Mouse (Mus musculus): ENCODE results near the gene Nrsn2. TPM values are rescaled to one million over a fixed set of nuclear protein-coding genes. Genes with fewer than 3 reads are reported as not detected.

Gene Nrsn2
- total and polyA plus RNA-seq, 2 experiments: not detected

DNA sequence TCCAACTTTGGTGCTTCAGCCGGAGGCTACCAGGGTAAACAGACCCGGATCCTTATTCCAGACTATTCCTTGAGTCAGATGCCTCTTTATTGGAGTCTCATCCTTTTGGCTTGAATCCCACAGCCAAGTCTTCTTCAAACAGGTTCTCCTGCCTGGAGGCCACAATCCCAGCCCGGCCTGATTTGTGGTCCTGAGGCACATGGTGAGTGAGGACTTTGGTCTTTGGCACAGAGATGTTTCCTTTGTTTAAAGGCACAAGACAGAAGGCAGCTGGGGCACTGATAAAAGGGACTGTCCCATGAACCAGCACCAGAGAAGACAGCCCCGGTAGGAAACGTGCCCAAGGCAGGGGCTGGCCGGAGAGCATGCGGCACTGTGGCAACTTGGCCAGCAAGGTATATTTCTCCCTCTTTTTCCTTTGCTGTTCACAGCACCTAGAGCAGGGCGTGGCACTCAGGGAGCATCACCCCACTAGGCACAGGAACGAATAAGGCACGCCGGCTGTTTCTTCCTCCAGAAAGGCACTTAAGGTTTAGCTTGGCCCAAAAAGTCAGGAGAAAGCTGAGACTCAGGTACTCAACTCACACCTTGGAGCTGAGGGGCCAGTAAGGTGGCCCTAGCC, 38.7 kb downstream of the Nrsn2 start:
- no peak overlapping the region for H3K4me3 ChIP-seq (ENCODE audit: insufficient read depth, low read depth, low read length)
- H3K27ac ChIP-seq (replicated peaks; ENCODE audit: insufficient read depth, low read depth, low read length): no peak overlapping the region; the same call in 1 of the 2 replicates
- no peak for TF ChIP-seq CTCF (IDR thresholded peaks at IDR 0.05; ENCODE audit: low read depth, low read length)
- no peak for TF ChIP-seq POLR2A (IDR thresholded peaks at IDR 0.05; ENCODE audit: extremely low read depth, insufficient read depth, low read length)
- H3K36me3 ChIP-seq (ENCODE audit: control insufficient read depth, insufficient read depth, low read length): no peaks in the 10 kb centered on the region
- H3K79me2 ChIP-seq (ENCODE audit: control insufficient read depth, insufficient read depth, low read length): no peaks in the 10 kb centered on the region
- peaks cover 26% of the 10 kb centered on the region for H3K4me1 ChIP-seq (ENCODE audit: control insufficient read depth, insufficient read depth, low read length)
- 70% methylated on average over 11 of the region's 11 CpGs for WGBS
- H3K9ac ChIP-seq (ENCODE audit: low read depth, low read length): no peak overlapping the region
- DNase-seq (ENCODE audit: extremely low read depth, low read depth, low spot score): peak; percentile 74
- H3K27me3 ChIP-seq (ENCODE audit: control insufficient read depth, insufficient read depth, low read length): no peaks in the 10 kb centered on the region

DNA sequence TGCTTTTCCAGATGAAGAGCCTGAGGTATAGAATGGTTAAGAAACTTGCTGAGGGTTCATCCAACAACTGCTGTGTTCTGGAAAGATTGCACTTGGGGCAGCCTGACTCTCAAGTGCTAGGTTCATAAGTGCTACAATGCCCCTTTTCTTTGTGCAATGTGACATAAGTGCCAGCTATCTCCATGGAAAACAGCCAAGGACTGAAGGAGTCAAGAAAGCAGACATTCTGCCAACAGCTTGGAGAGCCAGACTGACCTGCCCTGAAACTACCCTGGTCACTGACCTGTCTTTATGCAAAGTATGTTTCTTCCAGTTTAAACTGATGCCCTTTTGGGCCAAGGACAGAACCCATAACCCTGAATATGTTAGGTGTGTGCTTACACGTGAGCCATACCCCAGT, 39.6 kb downstream of the Nrsn2 start:
- TF ChIP-seq CTCF (IDR thresholded peaks at IDR 0.05; ENCODE audit: low read depth, low read length) (no peak), POLR2A (IDR thresholded peaks at IDR 0.05; ENCODE audit: extremely low read depth, insufficient read depth, low read length) (no peak)
- H3K27ac ChIP-seq (replicated peaks; ENCODE audit: insufficient read depth, low read depth, low read length): no peak overlapping the region
- no peaks in the 10 kb centered on the region for H3K36me3 ChIP-seq (ENCODE audit: control insufficient read depth, insufficient read depth, low read length)
- H3K9ac ChIP-seq (ENCODE audit: low read depth, low read length): no peak overlapping the region
- WGBS: 35% methylated on average over 1 of the region's 1 CpGs
- no peak overlapping the region for H3K4me3 ChIP-seq (ENCODE audit: insufficient read depth, low read depth, low read length)
- no peaks in the 10 kb centered on the region; the same call in 1 of the 2 replicates for H3K79me2 ChIP-seq (ENCODE audit: control insufficient read depth, insufficient read depth, low read length)
- H3K27me3 ChIP-seq (ENCODE audit: control insufficient read depth, insufficient read depth, low read length): no peaks in the 10 kb centered on the region
- DNase-seq (ENCODE audit: extremely low read depth, low read depth, low spot score): peak; percentile 63
- peaks cover 26% of the 10 kb centered on the region for H3K4me1 ChIP-seq (ENCODE audit: control insufficient read depth, insufficient read depth, low read length)

DNA sequence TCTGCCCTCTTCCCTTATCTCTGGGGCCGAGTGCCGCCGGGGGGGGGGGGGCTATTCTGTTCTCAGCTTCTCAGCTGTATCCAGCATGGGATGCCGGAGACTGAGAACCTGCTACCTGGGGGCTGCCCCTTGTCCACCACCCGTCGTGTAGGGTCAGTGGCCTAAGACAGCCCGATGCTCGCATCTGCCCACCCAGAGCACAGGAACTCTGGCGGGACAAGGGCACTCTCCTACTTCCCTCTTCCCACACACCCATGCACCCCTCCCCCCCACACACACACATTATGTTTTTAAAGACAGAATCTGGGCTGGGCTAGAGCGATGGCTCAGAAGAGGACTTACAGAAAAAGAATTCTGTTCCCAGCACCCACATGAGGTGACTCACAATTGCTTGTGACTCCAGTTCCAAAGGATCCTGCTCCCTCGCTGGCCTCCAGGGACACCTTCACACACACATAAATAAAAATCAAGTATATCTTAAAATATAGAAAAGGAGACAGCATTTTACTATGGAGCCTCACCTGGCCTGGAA, 41.1 kb downstream of the Nrsn2 start:
- Histone ChIP-seq H3K4me1 (ENCODE audit: control insufficient read depth, insufficient read depth, low read length) (peaks cover 29% of the 10 kb centered on the region), H3K9ac (ENCODE audit: low read depth, low read length) (no peak overlapping the region), H3K27me3 (ENCODE audit: control insufficient read depth, insufficient read depth, low read length) (no peaks in the 10 kb centered on the region), H3K27ac (replicated peaks; ENCODE audit: insufficient read depth, low read depth, low read length) (no peak overlapping the region), H3K36me3 (ENCODE audit: control insufficient read depth, insufficient read depth, low read length) (no peaks in the 10 kb centered on the region), H3K4me3 (ENCODE audit: insufficient read depth, low read depth, low read length) (no peak overlapping the region), H3K79me2 (ENCODE audit: control insufficient read depth, insufficient read depth, low read length) (no peaks in the 10 kb centered on the region; the same call in 1 of the 2 replicates)
- TF ChIP-seq CTCF (IDR thresholded peaks at IDR 0.05; ENCODE audit: low read depth, low read length): no peak
- no peak for TF ChIP-seq POLR2A (IDR thresholded peaks at IDR 0.05; ENCODE audit: extremely low read depth, insufficient read depth, low read length)
- WGBS: 50% methylated on average over 11 of the region's 11 CpGs
- DNase-seq (ENCODE audit: extremely low read depth, low read depth, low spot score): no peak

DNA sequence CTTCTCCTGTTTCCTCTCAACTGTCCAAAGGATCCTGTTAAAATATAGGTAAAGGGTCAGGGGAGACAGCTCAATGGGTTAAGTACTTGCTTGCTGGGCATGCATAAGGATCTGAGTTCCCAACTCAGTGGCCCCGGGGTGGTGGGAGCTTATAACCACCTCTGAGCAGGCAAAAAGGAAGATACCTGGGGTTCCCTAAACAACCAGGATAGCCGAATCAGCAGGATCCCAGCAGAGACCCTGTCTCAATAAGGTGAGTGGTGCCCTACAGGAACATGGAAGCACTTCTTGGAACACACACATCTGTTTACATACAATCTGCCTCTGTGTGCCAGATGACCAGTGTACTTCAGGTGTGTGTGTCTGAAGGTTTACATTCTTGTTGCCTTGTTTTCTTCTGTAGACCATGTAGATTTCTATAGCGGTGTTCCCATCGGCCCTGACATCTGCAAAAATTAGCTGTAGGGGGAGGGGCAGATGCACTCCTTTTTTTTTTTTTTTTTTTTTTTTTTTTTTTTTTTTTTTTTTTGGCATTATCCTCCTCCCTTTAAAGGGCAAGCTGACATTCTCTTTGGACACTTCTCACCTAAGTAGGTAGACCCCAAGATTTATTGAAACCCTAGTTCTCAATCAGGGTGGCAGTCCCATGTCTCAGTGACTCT, 43.0 kb downstream of the Nrsn2 start:
- Histone ChIP-seq H3K36me3 (ENCODE audit: control insufficient read depth, insufficient read depth, low read length) (peaks cover 5% of the 10 kb centered on the region; the same call in 1 of the 2 replicates), H3K27me3 (ENCODE audit: control insufficient read depth, insufficient read depth, low read length) (no peaks in the 10 kb centered on the region), H3K79me2 (ENCODE audit: control insufficient read depth, insufficient read depth, low read length) (no peaks in the 10 kb centered on the region; the same call in 1 of the 2 replicates), H3K4me1 (ENCODE audit: control insufficient read depth, insufficient read depth, low read length) (peaks cover 27% of the 10 kb centered on the region), H3K27ac (replicated peaks; ENCODE audit: insufficient read depth, low read depth, low read length) (peak overlapping the region; percentile 15; the same call in 1 of the 2 replicates), H3K4me3 (ENCODE audit: insufficient read depth, low read depth, low read length) (no peak overlapping the region), H3K9ac (ENCODE audit: low read depth, low read length) (no peak overlapping the region)
- TF ChIP-seq CTCF (IDR thresholded peaks at IDR 0.05; ENCODE audit: low read depth, low read length): no peak
- TF ChIP-seq POLR2A (IDR thresholded peaks at IDR 0.05; ENCODE audit: extremely low read depth, insufficient read depth, low read length): no peak
- WGBS: 55% methylated on average over 4 of the region's 4 CpGs
- peak; percentile 54 for DNase-seq (ENCODE audit: extremely low read depth, low read depth, low spot score)

DNA sequence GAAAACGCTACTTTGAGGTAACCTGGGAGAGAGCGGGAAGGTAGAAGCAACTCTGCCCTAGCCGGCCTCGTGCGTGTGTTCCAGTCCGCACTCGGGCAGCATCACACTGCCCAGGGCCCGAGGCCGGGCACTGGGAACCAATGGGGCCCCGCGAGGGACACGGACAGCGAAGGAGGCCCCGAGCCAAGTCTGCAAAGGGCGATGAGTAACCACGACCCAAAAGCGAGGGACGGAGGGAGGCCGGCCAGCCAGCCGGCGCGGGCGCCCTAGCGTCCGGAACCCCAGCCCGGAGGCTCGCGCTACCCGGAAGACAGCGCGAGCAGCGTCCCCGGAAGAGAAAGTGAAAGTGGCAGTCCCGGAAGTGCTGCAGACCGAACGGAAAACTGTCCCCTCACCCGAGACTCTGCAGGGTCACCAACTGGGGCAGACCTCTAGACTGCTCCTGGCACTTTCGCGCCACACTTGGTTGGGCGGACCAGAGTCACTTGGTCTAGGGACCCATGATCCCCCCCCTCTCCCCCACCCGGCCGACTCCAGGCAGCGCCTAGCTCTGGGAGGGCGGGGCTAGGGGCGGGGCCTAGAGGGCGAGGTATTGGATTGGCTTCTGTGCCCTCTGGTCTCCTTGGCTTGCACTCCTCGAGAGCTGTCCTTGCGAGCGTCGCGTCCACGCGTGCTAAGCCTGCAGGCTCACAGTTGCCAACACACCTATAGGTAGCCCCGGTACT, 44.2 kb downstream of the Nrsn2 start, which contains the start of gene Rbck1:
Gene Rbck1, minus strand, starts transcription at position 553 of the 725 bp plus-strand sequence.
- Histone ChIP-seq H3K9ac (ENCODE audit: low read depth, low read length) (peak within 1 kb of the TSS; percentile 91), H3K79me2 (ENCODE audit: control insufficient read depth, insufficient read depth, low read length) (no peaks in the 10 kb centered on the region; the same call in 1 of the 2 replicates)
- WGBS: under 1% methylated on average over 54 of the region's 54 CpGs

More for the DNA sequence above, 44.2 kb downstream of the Nrsn2 start, which contains the start of gene Rbck1:
- TF ChIP-seq CTCF (IDR thresholded peaks at IDR 0.05; ENCODE audit: low read depth, low read length): no peak
- TF ChIP-seq POLR2A (IDR thresholded peaks at IDR 0.05; ENCODE audit: extremely low read depth, insufficient read depth, low read length): 0 out of 2 replicates have a peak, but pooled peaks have one; percentile 46
- Histone ChIP-seq H3K27ac (replicated peaks; ENCODE audit: insufficient read depth, low read depth, low read length) (peak within 1 kb of the TSS; percentile 94), H3K4me3 (ENCODE audit: insufficient read depth, low read depth, low read length) (peak within 1 kb of the TSS; percentile 82), H3K36me3 (ENCODE audit: control insufficient read depth, insufficient read depth, low read length) (peaks cover 5% of the 10 kb centered on the region; the same call in 1 of the 2 replicates), H3K4me1 (ENCODE audit: control insufficient read depth, insufficient read depth, low read length) (peaks cover 17% of the 10 kb centered on the region), H3K27me3 (ENCODE audit: control insufficient read depth, insufficient read depth, low read length) (no peaks in the 10 kb centered on the region)
- peak; percentile 85 for DNase-seq (ENCODE audit: extremely low read depth, low read depth, low spot score)

Measured in liver, adult 2 months (tissue).